Mouse (Mus musculus): ENCODE measurements around the gene Fam136a. TPM values are rescaled to one million over a fixed set of nuclear protein-coding genes. Genes with fewer than 3 reads are reported as not detected.

Fam136a gene
- polyA plus RNA-seq (2012; rRNA removed), result 49.1 and 66.2 TPM in 2 replicates

GRCm38 (mm10) chr6:86365371-86366124 lies at the start of gene Fam136a:
Fam136a (plus strand) TSS chr6:86365646.

GRCm38 (mm10) chr6:86370764-86371339 lies 5.4 kb downstream of the Fam136a start, which contains the start of gene Snrpg:
Snrpg (plus strand) TSS chr6:86371304.

GRCm38 (mm10) chr6:86396581-86397256 lies 31.3 kb downstream of the Fam136a start, which contains the start of gene Pcyox1:
Pcyox1 (minus strand) TSS chr6:86397154.

DNA sequence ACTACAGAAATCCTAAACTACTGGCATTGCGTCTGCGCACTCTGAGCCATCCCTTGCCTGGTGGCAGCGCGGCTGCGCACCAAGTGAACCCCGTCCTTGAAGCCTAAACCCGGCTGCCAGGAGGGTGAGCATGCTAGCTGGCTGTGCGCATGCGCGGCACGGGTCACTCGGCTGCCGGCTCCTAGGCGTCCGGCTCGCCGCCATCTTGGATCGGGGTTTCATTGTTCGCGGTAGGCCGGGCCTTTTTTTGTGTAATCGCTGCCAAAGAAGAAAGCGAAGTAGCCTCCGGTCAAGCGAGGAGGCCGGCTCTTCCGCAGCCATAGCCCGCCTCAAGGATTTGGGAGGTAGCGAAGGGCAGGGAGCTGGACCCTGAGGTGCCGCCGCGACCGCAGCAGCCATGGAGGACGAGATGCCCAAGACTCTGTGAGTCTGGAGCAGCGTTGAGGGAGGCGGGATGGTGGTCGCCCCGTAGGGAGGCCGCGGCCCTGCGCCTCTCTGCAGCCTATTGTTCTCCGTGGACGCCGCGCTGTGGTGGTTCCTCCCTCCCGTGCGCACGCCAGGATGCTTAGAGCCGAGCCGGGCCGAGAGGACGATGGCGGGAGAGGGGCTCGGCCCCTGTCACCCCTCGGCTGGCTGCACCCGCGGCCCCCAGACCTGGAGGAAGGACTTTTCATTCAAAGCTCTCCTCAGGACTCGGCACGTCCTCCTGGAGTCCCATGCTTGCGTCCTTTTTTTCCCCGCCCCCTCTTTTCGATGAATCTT lies 38.8 kb downstream of the Fam136a start, which contains the start of gene Tia1:
Gene Tia1 (plus strand): TSS at position 120 of the 762 bp plus-strand sequence.

Other genes with a start within 250 kb of the Fam136a start
- gene Tgfa, start 170.4 kb upstream of the Fam136a start, polyA plus RNA-seq (2012; rRNA removed), result 17.2 and 53.6 TPM in 2 replicates
- gene Snrpg, start 5.7 kb downstream of the Fam136a start, polyA plus RNA-seq (2012; rRNA removed), result 35.3 and 40.1 TPM in 2 replicates
- gene Pcyox1, start 31.5 kb downstream of the Fam136a start, polyA plus RNA-seq (2012; rRNA removed), result 67.7 and 78.4 TPM in 2 replicates
- 26.0 and 28.2 TPM in 2 replicates for gene Tia1, start 38.6 kb downstream of the Fam136a start, polyA plus RNA-seq (2012; rRNA removed)
- 47.8 and 54.1 TPM in 2 replicates for gene Gm44790, start 61.0 kb downstream of the Fam136a start, polyA plus RNA-seq (2012; rRNA removed)
- gene C87436, start 72.7 kb downstream of the Fam136a start, polyA plus RNA-seq (2012; rRNA removed), result 12.6 and 15.4 TPM in 2 replicates
- 380 and 387 TPM in 2 replicates for gene Pcbp1, start 160.7 kb downstream of the Fam136a start, polyA plus RNA-seq (2012; rRNA removed)

Measured in ovary, adult 2 months (tissue).